Mouse (Mus musculus) neural tube, embryonic 13.5 days (tissue): ENCODE data around the gene Tsc1. TPM values are rescaled to one million over a fixed set of nuclear protein-coding genes. Genes with fewer than 3 reads are reported as not detected.

Experiments used
- ATAC-seq: fragments of 200-750 bp; cut with Nextera tagmentation; 2 replicates; pipeline ENCODE4 v1.8.0; 2017; ENCODE audit warnings: low read depth, mild to moderate bottlenecking, moderate TSS enrichment, moderate library complexity
- H3K27ac ChIP-seq: fragments of 300-500 bp; sonication (generic); replicated peaks from 2 replicates; pipeline ENCODE4 v1.5.1; 2015; ENCODE audit warnings: moderate library complexity, mild to moderate bottlenecking, inconsistent platforms
- H3K27me3 ChIP-seq: fragments of 300-500 bp; sonication (generic); 2 replicates; pipeline ENCODE4 v1.6.1; 2015; ENCODE audit warnings: mild to moderate bottlenecking, inconsistent platforms
- H3K36me3 ChIP-seq: fragments of 300-500 bp; sonication (generic); 2 replicates; pipeline ENCODE4 v1.6.1; 2015; ENCODE audit warnings: mild to moderate bottlenecking, inconsistent platforms
- H3K4me1 ChIP-seq: fragments of 300-500 bp; sonication (generic); replicated peaks from 2 replicates; pipeline ENCODE4 v1.6.1; 2015; ENCODE audit warnings: inconsistent platforms
- H3K4me2 ChIP-seq: fragments of 300-500 bp; sonication (generic); 2 replicates; pipeline ENCODE4 v1.6.1; 2015; ENCODE audit warnings: inconsistent platforms, mild to moderate bottlenecking, moderate library complexity
- H3K4me3 ChIP-seq: fragments of 300-500 bp; sonication (generic); 2 replicates; pipeline ENCODE4 v1.5.1; 2015; ENCODE audit warnings: mild to moderate bottlenecking, inconsistent platforms
- H3K9ac ChIP-seq: fragments of 300-500 bp; sonication (generic); 2 replicates; pipeline ENCODE4 v1.6.1; 2015; ENCODE audit warnings: moderate library complexity, mild to moderate bottlenecking, inconsistent platforms
- H3K9me3 ChIP-seq: fragments of 300-500 bp; sonication (generic); 2 replicates; pipeline ENCODE4 v1.6.1; 2016; ENCODE audit warnings: inconsistent platforms
- WGBS: fragments of 180-500 bp; shearing (Covaris S2); methylation state at CpG from one replicate; pipeline ENCODE4 v1.1.7; 2015; 5-methylcytosine and 5-hydroxymethylcytosine counted together
- polyA plus RNA-seq: library from polyadenylated mRNA; unstranded; fragments of >200 nt; fragmentation: Nextera tagmentation; extraction: Ambion mirVana; gene quantifications from 2 replicates; pipeline ENCODE4 v1.2.1, GENCODE M21; 2015

The Tsc1 gene
- polyA plus RNA-seq, 1 experiment from 2014 or later: 30.2 TPM

DNA sequence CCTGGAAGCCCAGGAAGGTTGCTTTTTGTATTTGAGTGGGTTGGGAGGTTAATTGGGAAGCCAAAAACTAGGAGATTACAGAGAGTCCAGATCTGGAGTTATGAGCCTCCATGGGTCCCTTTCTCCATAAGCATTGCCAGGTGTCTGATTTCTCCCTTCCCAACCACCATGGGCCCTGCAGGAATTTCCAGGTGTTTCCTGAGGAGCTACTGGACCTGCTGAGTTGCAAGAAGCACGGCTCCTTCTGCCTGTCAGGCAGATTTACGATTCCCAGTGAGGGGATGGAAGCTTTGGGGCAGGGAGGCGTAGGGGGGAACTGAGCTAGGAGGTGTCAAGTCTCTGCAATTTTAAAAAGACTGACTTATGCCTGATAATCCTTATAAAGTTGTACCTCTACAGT, 24.8 kb downstream of the Tsc1 start:
- no peaks in the 10 kb centered on the region for H3K27me3 ChIP-seq
- H3K36me3 ChIP-seq: peaks cover 99% of the 10 kb centered on the region
- H3K4me2 ChIP-seq: no peak overlapping the region
- no peak for ATAC-seq
- H3K9me3 ChIP-seq: no peaks in the 10 kb centered on the region
- no peak overlapping the region for H3K9ac ChIP-seq
- no peak overlapping the region for H3K27ac ChIP-seq
- 59% methylated on average over 3 of the region's 3 CpGs for WGBS
- no peaks in the 10 kb centered on the region for H3K4me1 ChIP-seq
- no peak overlapping the region for H3K4me3 ChIP-seq

DNA sequence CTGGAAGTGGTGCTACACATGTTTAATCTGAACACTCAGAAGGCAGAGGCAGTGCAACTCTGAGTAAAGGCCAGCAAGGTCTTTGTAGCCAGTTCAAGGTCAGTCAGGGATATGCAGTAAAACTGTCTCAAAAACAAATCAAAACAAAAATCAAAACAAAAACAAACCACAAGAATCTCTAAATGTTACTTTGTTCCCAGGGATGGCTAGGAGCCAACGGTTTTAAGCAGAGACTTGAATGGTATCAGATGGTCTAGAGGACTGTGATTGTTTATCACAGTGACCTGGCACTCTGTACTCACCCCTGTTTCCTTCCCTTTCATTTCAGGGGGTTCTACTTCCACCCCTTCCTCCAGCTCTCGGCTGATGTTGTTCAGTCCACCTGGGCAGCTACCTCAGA, 30.4 kb downstream of the Tsc1 start:
- H3K27me3 ChIP-seq: no peaks in the 10 kb centered on the region
- no peak overlapping the region for H3K4me3 ChIP-seq
- H3K9me3 ChIP-seq: no peaks in the 10 kb centered on the region
- H3K36me3 ChIP-seq: peaks cover 95% of the 10 kb centered on the region
- ATAC-seq: no peak
- no peak overlapping the region for H3K4me2 ChIP-seq
- H3K9ac ChIP-seq: no peak overlapping the region
- 89% methylated on average over 2 of the region's 2 CpGs for WGBS
- H3K27ac ChIP-seq: no peak overlapping the region
- no peaks in the 10 kb centered on the region for H3K4me1 ChIP-seq

GRCm38 (mm10) chr2:28676005-28676404, 35.0 kb downstream of the Tsc1 start:
- Histone ChIP-seq H3K4me2 (no peak overlapping the region), H3K4me3 (no peak overlapping the region), H3K9ac (no peak overlapping the region), H3K27ac (no peak overlapping the region), H3K9me3 (no peaks in the 10 kb centered on the region), H3K27me3 (no peaks in the 10 kb centered on the region), H3K4me1 (no peaks in the 10 kb centered on the region), H3K36me3 (peaks cover 94% of the 10 kb centered on the region)
- ATAC-seq: no peak
- 93% methylated on average over 8 of the region's 8 CpGs for WGBS

- WGBS: 29% methylated on average over 4 of the region's 4 CpGs
- H3K36me3 ChIP-seq: peaks cover 99% of the 10 kb centered on the region
- H3K27ac ChIP-seq: no peak overlapping the region
Measured at GRCm38 (mm10) chr2:28680710-28681109, 39.7 kb downstream of the Tsc1 start.

GRCm38 (mm10) chr2:28681718-28682117, 40.7 kb downstream of the Tsc1 start:
- Histone ChIP-seq H3K4me3 (no peak overlapping the region), H3K27ac (no peak overlapping the region), H3K9me3 (no peaks in the 10 kb centered on the region), H3K4me2 (no peak overlapping the region), H3K36me3 (peaks cover 99% of the 10 kb centered on the region), H3K4me1 (no peaks in the 10 kb centered on the region), H3K9ac (no peak overlapping the region), H3K27me3 (no peaks in the 10 kb centered on the region)
- ATAC-seq: no peak
- 93% methylated on average over 4 of the region's 4 CpGs for WGBS

More at GRCm38 (mm10) chr2:28680710-28681109, 39.7 kb downstream of the Tsc1 start:
- no peak for ATAC-seq
- no peaks in the 10 kb centered on the region for H3K27me3 ChIP-seq
- H3K4me2 ChIP-seq: no peak overlapping the region
- H3K9me3 ChIP-seq: no peaks in the 10 kb centered on the region
- H3K9ac ChIP-seq: no peak overlapping the region
- H3K4me1 ChIP-seq: no peaks in the 10 kb centered on the region
- H3K4me3 ChIP-seq: no peak overlapping the region

DNA sequence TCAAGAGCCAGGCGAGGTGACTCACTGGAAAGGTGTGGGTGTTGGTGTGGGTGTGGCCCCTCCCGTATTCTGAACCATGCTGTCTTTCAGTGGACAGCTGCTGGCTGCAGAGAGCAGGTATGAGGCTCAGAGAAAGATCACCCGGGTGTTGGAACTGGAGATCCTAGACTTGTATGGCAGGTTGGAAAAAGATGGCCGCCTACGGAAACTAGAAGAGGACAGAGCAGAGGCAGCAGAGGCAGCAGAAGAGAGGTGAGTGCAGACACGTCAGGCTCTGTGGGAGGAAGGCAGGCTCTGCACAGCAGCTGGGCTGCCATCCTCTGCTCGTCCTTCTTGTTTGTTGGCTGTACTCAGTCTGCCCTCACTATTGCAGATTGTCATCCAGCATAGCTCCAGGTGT, 44.9 kb downstream of the Tsc1 start:
- peaks cover 83% of the 10 kb centered on the region for H3K36me3 ChIP-seq
- H3K9me3 ChIP-seq: no peaks in the 10 kb centered on the region
- no peak overlapping the region for H3K4me2 ChIP-seq
- H3K4me3 ChIP-seq: no peak overlapping the region
- H3K9ac ChIP-seq: no peak overlapping the region
- H3K27me3 ChIP-seq: no peaks in the 10 kb centered on the region
- no peaks in the 10 kb centered on the region for H3K4me1 ChIP-seq
- WGBS: 92% methylated on average over 7 of the region's 7 CpGs
- H3K27ac ChIP-seq: no peak overlapping the region
- no peak for ATAC-seq

DNA sequence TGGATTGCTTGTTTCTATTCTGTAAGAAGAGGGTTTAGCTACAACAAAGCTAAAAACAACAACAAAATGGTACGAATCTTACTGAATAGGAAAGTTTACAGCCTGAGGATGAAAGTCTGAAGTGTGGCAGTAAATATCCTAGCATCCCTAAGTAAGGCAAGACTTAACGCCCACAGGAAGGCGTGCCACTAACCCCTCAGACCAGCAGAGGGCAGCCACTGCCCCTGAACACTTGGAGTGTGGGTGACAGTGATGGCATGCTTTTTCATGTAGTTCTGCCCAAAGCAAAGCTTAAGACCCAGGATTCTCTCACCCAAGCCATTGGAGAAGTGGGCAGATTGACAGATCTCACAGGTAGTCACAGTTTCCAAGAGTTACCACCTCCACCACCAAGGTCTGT, 47.4 kb downstream of the Tsc1 start:
- 32% methylated on average over 3 of the region's 3 CpGs for WGBS

DNA sequence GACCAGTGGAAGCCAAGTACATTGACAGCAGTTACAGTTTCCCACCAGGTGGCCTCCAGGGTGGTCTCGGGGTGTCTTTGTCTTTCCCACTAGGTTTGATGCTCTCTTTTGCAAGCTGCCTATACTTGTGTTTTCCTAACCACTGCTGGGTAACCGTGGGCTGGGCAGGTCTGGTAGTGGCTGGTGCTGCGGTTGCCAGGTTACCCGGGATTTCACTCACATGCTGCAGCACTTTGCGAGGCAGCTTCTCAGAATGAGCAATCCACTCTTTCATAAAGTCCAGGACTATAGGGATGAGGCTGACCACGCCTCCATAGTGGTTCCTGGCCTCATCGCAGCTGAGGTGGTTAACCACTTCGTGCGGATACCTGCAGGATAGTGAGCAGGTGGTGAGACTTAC, 51.7 kb downstream of the Tsc1 start:
- no peak overlapping the region for H3K27ac ChIP-seq
- H3K4me1 ChIP-seq: no peaks in the 10 kb centered on the region
- no peaks in the 10 kb centered on the region for H3K9me3 ChIP-seq
- WGBS: 73% methylated on average over 9 of the region's 9 CpGs
- ATAC-seq: no peak
- no peaks in the 10 kb centered on the region for H3K27me3 ChIP-seq
- no peak overlapping the region for H3K4me3 ChIP-seq
- no peak overlapping the region for H3K4me2 ChIP-seq
- peaks cover 15% of the 10 kb centered on the region for H3K36me3 ChIP-seq
- H3K9ac ChIP-seq: no peak overlapping the region

More for the DNA sequence above, 47.4 kb downstream of the Tsc1 start:
- no peaks in the 10 kb centered on the region for H3K4me1 ChIP-seq
- H3K27me3 ChIP-seq: no peaks in the 10 kb centered on the region
- H3K9ac ChIP-seq: no peak overlapping the region
- ATAC-seq: no peak
- peaks cover 57% of the 10 kb centered on the region for H3K36me3 ChIP-seq
- H3K27ac ChIP-seq: no peak overlapping the region
- H3K4me3 ChIP-seq: no peak overlapping the region
- H3K9me3 ChIP-seq: no peaks in the 10 kb centered on the region
- no peak overlapping the region for H3K4me2 ChIP-seq

DNA sequence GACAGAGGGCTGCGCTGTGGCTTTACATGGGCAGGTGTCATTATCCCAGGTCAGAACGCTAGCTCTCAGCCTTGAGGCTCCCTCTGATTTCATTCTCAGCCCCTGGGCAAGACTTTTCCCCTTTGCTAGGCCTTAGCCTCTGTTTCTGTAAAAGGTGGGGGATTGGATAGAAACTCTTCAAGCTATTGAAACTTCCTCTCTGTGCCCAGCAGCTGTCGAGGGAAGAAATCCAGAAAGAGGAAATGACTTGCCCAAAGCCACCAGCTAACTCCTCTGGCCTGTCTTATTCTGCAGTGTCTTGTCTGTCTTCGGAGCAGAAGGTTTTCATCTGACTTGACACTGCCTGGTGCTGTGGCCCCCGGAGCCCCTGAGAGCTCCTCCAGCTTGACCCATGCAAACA, 57.5 kb downstream of the Tsc1 start:
- H3K4me2 ChIP-seq: no peak overlapping the region; the same call in 1 of the 2 replicates
- 72% methylated on average over 5 of the region's 5 CpGs for WGBS
- no peak for ATAC-seq
- no peak overlapping the region for H3K4me3 ChIP-seq
- no peak overlapping the region for H3K27ac ChIP-seq
- H3K9me3 ChIP-seq: no peaks in the 10 kb centered on the region
- peaks cover 13% of the 10 kb centered on the region for H3K4me1 ChIP-seq
- H3K36me3 ChIP-seq: no peaks in the 10 kb centered on the region
- H3K9ac ChIP-seq: no peak overlapping the region
- H3K27me3 ChIP-seq: peaks cover 11% of the 10 kb centered on the region; the same call in 1 of the 2 replicates

DNA sequence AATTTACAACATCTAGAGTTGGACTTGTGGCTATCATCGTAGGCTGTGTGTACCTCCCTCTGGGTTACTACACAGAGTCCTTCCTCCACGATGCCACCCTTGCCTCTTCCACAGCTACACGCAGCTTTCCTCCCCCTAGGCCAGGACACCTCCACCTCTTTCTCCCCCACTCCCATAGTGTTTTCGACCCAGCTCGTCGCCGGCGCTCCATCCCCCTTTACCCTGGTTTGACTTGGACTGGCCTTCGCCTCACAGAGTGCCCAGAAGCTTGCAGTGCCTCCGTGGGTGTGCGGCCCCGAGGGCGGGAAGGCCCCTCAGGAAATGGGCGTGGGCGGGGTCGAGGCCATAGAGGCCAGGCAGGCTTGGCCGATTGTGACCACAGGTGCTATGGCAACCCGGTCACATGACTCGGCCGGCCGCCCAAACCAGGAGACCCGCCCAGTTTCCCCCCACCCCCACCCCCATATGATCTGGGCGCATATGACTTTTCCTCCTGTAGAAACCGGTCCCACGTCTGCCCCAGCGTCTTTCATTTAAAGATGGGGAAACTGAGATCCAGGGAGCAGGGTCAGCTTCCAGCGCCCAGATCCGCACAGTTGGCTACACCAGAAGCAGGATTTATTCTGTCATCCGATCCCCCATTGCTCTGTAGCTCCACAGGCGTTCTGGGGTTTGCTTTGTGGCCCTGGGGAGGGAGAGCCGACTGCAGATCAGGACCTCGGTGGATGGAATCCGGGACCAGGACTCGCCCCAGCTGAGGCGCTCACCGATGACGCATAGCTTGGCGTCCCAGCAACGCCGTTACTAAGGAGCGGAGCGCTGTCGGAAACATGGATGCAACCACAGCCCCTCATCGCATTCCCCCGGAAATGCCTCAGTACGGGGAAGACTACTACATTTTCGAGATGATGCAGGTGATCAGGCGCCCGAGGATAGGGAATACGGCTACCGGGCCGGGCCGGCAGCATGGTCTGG, 58.6 kb downstream of the Tsc1 start, which contains the start of the genes Spaca9 and Ak8:
Gene Spaca9, minus strand, starts transcription at position 367 of the 975 bp plus-strand sequence.
Gene Ak8, plus strand, starts transcription at position 804 of the 975 bp plus-strand sequence.
- WGBS: under 1% methylated on average over 53 of the region's 53 CpGs
- H3K4me3 ChIP-seq: peak within 1 kb of the TSS; percentile 54
- H3K27ac ChIP-seq: 0 out of 2 replicates have a peak within 1 kb of the TSS, but pooled peaks have one; percentile 25
- peaks cover 11% of the 10 kb centered on the region; the same call in 1 of the 2 replicates for H3K27me3 ChIP-seq
- H3K4me2 ChIP-seq: peak within 1 kb of the TSS; percentile 70
- peak; percentile 90 for ATAC-seq
- peaks cover 13% of the 10 kb centered on the region for H3K4me1 ChIP-seq
- H3K36me3 ChIP-seq: no peaks in the 10 kb centered on the region
- peak within 1 kb of the TSS; percentile 76 for H3K9ac ChIP-seq
- no peaks in the 10 kb centered on the region for H3K9me3 ChIP-seq

DNA sequence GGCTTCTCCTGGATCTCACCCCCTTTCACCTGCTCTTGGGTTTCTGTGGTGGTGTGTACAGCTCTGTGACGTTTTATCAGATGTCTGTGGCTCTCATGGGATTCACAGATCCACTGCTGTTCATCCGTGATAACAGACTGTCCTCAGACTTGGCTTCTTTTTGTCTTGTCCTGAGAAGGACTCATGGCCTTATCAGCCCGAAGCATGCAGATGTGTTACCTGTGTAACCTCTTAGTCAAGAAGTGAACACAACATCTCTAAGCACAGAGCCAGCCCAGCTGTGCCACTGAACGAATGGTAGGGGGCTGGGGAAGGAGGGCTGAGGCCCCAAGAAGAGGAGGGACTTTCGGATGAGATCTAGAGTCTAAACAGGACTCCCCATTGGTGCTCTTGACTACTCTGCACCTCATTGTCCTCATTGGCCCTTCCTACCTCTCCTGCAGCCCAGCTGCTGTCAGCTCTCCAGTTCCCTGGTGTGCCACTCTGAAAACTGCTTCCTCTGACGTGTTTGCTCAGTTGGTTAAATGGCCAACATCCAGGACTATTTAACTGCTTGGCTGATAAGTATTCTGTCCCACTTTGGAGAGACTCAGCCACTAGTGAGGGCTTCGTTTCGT, 60.7 kb downstream of the Tsc1 start:
- H3K27ac ChIP-seq: no peak overlapping the region
- H3K9ac ChIP-seq: no peak overlapping the region
- H3K4me1 ChIP-seq: peaks cover 13% of the 10 kb centered on the region
- peaks cover 11% of the 10 kb centered on the region; the same call in 1 of the 2 replicates for H3K27me3 ChIP-seq
- WGBS: 75% methylated on average over 8 of the region's 8 CpGs
- no peak overlapping the region for H3K4me2 ChIP-seq
- H3K4me3 ChIP-seq: no peak overlapping the region
- H3K9me3 ChIP-seq: no peaks in the 10 kb centered on the region
- no peaks in the 10 kb centered on the region for H3K36me3 ChIP-seq
- ATAC-seq: no peak

DNA sequence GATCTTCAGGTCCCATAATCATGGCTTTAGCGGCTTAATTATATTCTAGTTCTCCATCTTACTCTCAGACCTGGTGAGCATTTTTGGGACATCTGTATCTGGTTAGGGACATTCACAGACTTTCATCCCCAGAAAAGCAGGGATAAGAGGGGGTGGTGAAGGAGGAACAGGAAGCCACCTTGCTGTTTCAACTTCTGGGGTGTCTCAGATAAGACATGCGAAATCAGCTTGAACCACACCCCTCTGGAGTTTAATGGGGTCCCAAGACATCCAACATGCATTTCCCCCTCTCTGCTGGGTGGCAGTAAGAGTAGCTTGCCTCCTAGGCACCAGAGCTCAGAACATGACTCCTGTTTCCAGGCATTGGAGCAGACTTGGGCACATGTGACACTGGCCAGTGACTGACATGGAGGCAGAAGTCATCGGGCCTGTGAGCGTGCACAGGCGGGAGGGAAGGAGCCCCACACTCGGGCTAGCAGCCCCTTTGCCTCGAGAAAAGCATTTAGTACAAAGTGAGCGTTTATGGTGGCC, 65.1 kb downstream of the Tsc1 start:
- H3K27me3 ChIP-seq: peaks cover 3% of the 10 kb centered on the region; the same call in 1 of the 2 replicates
- no peak overlapping the region for H3K9ac ChIP-seq
- H3K36me3 ChIP-seq: no peaks in the 10 kb centered on the region
- no peak overlapping the region for H3K27ac ChIP-seq
- no peak for ATAC-seq
- peaks cover 6% of the 10 kb centered on the region; the same call in 1 of the 2 replicates for H3K4me1 ChIP-seq
- no peak overlapping the region for H3K4me2 ChIP-seq
- H3K9me3 ChIP-seq: no peaks in the 10 kb centered on the region
- 60% methylated on average over 8 of the region's 8 CpGs for WGBS
- no peak overlapping the region for H3K4me3 ChIP-seq
